Mouse (Mus musculus) G1E (cell line): Measurements from ENCODE around the gene Wasf2. TPM values are rescaled to one million over a fixed set of nuclear protein-coding genes. Genes with fewer than 3 reads are reported as not detected.
"Not testable (repeated sequence)": the region's sequence is repeated elsewhere in the genome, so short reads cannot be mapped to it uniquely, and the experiment has no call there.

Source experiments
- ATAC-seq: 2 replicates; pipeline ENCODE4 v1.8.0; 2016; ENCODE audit warnings: mild to moderate bottlenecking; ENCODE audit not compliant: insufficient number of reproducible peaks, poor library complexity, low FRiP score, severe bottlenecking; ENCODE audit errors: extremely low read depth
- DNase-seq: peaks from one replicate; pipeline ENCODE4 v3.0.0; 2012; ENCODE audit warnings: low spot score
- H3K27me3 ChIP-seq: 2 replicates; pipeline ENCODE4 v1.6.1; 2012; ENCODE audit warnings: mild to moderate bottlenecking, low read length, inconsistent platforms; ENCODE audit not compliant: insufficient read depth
- H3K36me3 ChIP-seq: replicated peaks from 2 replicates; pipeline ENCODE3; 2012; ENCODE audit warnings: mild to moderate bottlenecking, inconsistent platforms
- H3K4me1 ChIP-seq: 2 replicates; pipeline ENCODE4 v1.6.1; 2012; ENCODE audit warnings: low read depth, low read length, inconsistent platforms, mixed read lengths; ENCODE audit not compliant: insufficient read depth
- H3K4me3 ChIP-seq: 2 replicates; pipeline ENCODE4 v1.5.1; 2012; ENCODE audit warnings: low read depth, mild to moderate bottlenecking, inconsistent platforms, low read length, moderate library complexity, mixed read lengths
- H3K9me3 ChIP-seq: replicated peaks from 2 replicates; pipeline ENCODE4 v1.6.1; 2012; ENCODE audit warnings: inconsistent platforms
- CTCF ChIP-seq: IDR thresholded peaks from 2 replicates; pipeline ENCODE4 v1.5.1; 2012; ENCODE audit warnings: low read depth, low read length, inconsistent platforms, mixed read lengths
- GATA1 ChIP-seq: IDR thresholded peaks from 2 replicates; pipeline ENCODE4 v1.6.1; 2012; ENCODE audit warnings: borderline replicate concordance, low read length, inconsistent platforms, mixed read lengths
- GATA2 ChIP-seq: IDR thresholded peaks from 2 replicates; pipeline ENCODE4 v1.6.1; 2012; ENCODE audit warnings: low read depth, low read length, inconsistent platforms, borderline replicate concordance
- POLR2AphosphoS5 ChIP-seq: IDR thresholded peaks from 2 replicates; pipeline ENCODE4 v1.6.1; 2012; ENCODE audit warnings: low read depth, low read length, inconsistent platforms; ENCODE audit not compliant: insufficient replicate concordance
- TAL1 ChIP-seq: conservative IDR thresholded peaks from 2 replicates; pipeline ENCODE4 v1.6.1; 2012; ENCODE audit warnings: low read depth, low read length, inconsistent platforms, mixed read lengths
- polyA plus RNA-seq: library from polyadenylated mRNA; stranded (reverse); fragments of >175 nt; gene quantifications from 2 replicates; pipeline ENCODE4 v1.2.3, GENCODE M21; 2012
- total RNA-seq, 2 experiments: library from RNA; stranded (forward) in 1 of 2; stranded (reverse) in 1 of 2; fragments of 200-1000 nt in 1 of 2; fragments of >200 nt in 1 of 2; fragmentation: Nextera tagmentation in 1 of 2; gene quantifications; 2 replicates each; pipeline ENCODE4 v1.2.3; 2014 to 2017

Wasf2 gene
- total and polyA plus RNA-seq, 3 experiments, result 12.1 to 127 (median 58.3) TPM

- no peak for TF ChIP-seq CTCF
- no peak for TF ChIP-seq POLR2AphosphoS5
- TF ChIP-seq GATA1, result no peak
- TF ChIP-seq GATA2, result no peak
- TF ChIP-seq TAL1, result no peak
- ATAC-seq (no peak), DNase-seq (no peak)
- no peaks in the 10 kb centered on the region for H3K9me3 ChIP-seq
- H3K27me3 ChIP-seq, result peaks cover 57% of the 10 kb centered on the region
- peaks cover 36% of the 10 kb centered on the region for H3K4me1 ChIP-seq
- H3K4me3 ChIP-seq, result no peak overlapping the region
- no peaks in the 10 kb centered on the region for H3K36me3 ChIP-seq
Measured at GRCm38 (mm10) chr4:133092453-133092901, 37.8 kb upstream of the Wasf2 start.

- no peaks in the 10 kb centered on the region for H3K36me3 ChIP-seq
- H3K4me1 ChIP-seq, result peaks cover 30% of the 10 kb centered on the region
- ATAC-seq (no peak), DNase-seq (no peak)
- H3K27me3 ChIP-seq, result peaks cover 52% of the 10 kb centered on the region
- no peak overlapping the region for H3K4me3 ChIP-seq
- no peak for TF ChIP-seq POLR2AphosphoS5
- TF ChIP-seq CTCF, result no peak
- no peak for TF ChIP-seq TAL1
- TF ChIP-seq GATA2, result no peak
- no peak for TF ChIP-seq GATA1
- no peaks in the 10 kb centered on the region for H3K9me3 ChIP-seq
Measured at GRCm38 (mm10) chr4:133093056-133093455, 37.2 kb upstream of the Wasf2 start.

GRCm38 (mm10) chr4:133093481-133094033 lies 36.7 kb upstream of the Wasf2 start:
- Histone ChIP-seq H3K27me3 (peaks cover 51% of the 10 kb centered on the region), H3K9me3 (no peaks in the 10 kb centered on the region), H3K4me3 (no peak overlapping the region), H3K36me3 (no peaks in the 10 kb centered on the region), H3K4me1 (peaks cover 29% of the 10 kb centered on the region)
- ATAC-seq (no peak), DNase-seq (no peak)
- TF ChIP-seq CTCF (no peak), TAL1 (no peak), GATA1 (no peak), GATA2 (no peak), POLR2AphosphoS5 (no peak)

GRCm38 (mm10) chr4:133094255-133094654 lies 36.0 kb upstream of the Wasf2 start:
- H3K4me1 ChIP-seq, result peaks cover 28% of the 10 kb centered on the region

GRCm38 (mm10) chr4:133094936-133095733 lies 35.2 kb upstream of the Wasf2 start:
- Histone ChIP-seq H3K9me3 (no peaks in the 10 kb centered on the region), H3K36me3 (no peaks in the 10 kb centered on the region), H3K4me1 (peaks cover 24% of the 10 kb centered on the region), H3K4me3 (no peak overlapping the region), H3K27me3 (peaks cover 41% of the 10 kb centered on the region)
- DNase-seq (no peak), ATAC-seq (no peak)
- TF ChIP-seq GATA2 (no peak), CTCF (no peak), TAL1 (no peak), POLR2AphosphoS5 (no peak), GATA1 (no peak)

More at GRCm38 (mm10) chr4:133094255-133094654, 36.0 kb upstream of the Wasf2 start:
- no peak for DNase-seq
- Histone ChIP-seq H3K36me3 (no peaks in the 10 kb centered on the region), H3K9me3 (no peaks in the 10 kb centered on the region), H3K27me3 (peaks cover 50% of the 10 kb centered on the region), H3K4me3 (no peak overlapping the region)
- TF ChIP-seq CTCF (no peak), POLR2AphosphoS5 (no peak), GATA2 (no peak), GATA1 (no peak), TAL1 (no peak)
- no peak for ATAC-seq

GRCm38 (mm10) chr4:133095734-133096065 lies 34.6 kb upstream of the Wasf2 start:
- not testable (repeated sequence) for H3K4me3 ChIP-seq, ATAC-seq, DNase-seq, H3K36me3 ChIP-seq, H3K9me3 ChIP-seq
- Histone ChIP-seq H3K4me1 (peaks cover 22% of the 10 kb centered on the region), H3K27me3 (peaks cover 36% of the 10 kb centered on the region)

GRCm38 (mm10) chr4:133096671-133097070 lies 33.6 kb upstream of the Wasf2 start:
- ATAC-seq, H3K4me3 ChIP-seq, H3K9me3 ChIP-seq, H3K36me3 ChIP-seq, DNase-seq: not testable (repeated sequence)
- Histone ChIP-seq H3K4me1 (peaks cover 15% of the 10 kb centered on the region), H3K27me3 (peaks cover 27% of the 10 kb centered on the region)
